Mouse (Mus musculus): ENCODE data around the gene Ccdc30. TPM values are rescaled to one million over a fixed set of nuclear protein-coding genes. Genes with fewer than 3 reads are reported as not detected.

Gene Ccdc30
- polyA plus RNA-seq, 1 experiment from 2014 or later, result 1.6 TPM

- DNase-seq (ENCODE audit: low spot score), result no peak
- 93% methylated on average over 2 of the region's 2 CpGs for WGBS
- no peak overlapping the region for H3K27ac ChIP-seq (ENCODE audit: low read depth, low read length)
Observed at GRCm38 (mm10) chr4:119403431-119403830, 11.9 kb downstream of the Ccdc30 start.

DNA sequence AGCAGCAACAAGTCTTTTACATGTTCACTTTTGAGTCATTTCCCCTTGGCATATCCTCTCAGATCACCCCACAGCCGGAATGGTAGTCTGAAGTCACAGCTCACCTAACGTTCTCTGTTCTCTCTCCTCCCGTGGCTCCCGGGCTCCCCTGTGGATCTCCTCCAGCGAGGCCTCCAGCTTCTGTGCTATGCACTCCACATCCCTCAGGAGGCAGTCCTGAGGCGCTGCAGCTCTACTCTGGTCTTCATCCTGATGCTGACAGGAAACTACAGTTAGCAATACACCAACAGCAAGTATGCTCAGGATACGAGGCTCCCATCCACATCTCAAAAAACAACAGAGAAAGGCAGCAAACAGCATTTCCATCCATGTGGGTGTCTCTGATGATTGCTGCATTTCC is 14.4 kb downstream of the Ccdc30 start:
- no peaks in the 10 kb centered on the region for H3K27me3 ChIP-seq (replicated peaks; ENCODE audit: control insufficient read depth, insufficient read depth, low read length)
- H3K4me2 ChIP-seq, result no peak overlapping the region
- H3K27ac ChIP-seq (ENCODE audit: low read depth, low read length), result no peak overlapping the region
- H3K9me3 ChIP-seq (ENCODE audit: control insufficient read depth, low read length), result peaks cover 2% of the 10 kb centered on the region; the same call in 1 of the 2 replicates
- no peaks in the 10 kb centered on the region for H3K4me1 ChIP-seq (replicated peaks; ENCODE audit: control insufficient read depth, insufficient read depth, low read length)
- H3K4me3 ChIP-seq (ENCODE audit: low read depth, low read length), result no peak overlapping the region
- H3K36me3 ChIP-seq (ENCODE audit: control insufficient read depth, insufficient read depth, low read length), result no peaks in the 10 kb centered on the region
- H3K9ac ChIP-seq (ENCODE audit: low read depth, low read length), result no peak overlapping the region
- 61% methylated on average over 7 of the region's 7 CpGs for WGBS
- ATAC-seq (replicated peaks; ENCODE audit: low FRiP score) (no peak), DNase-seq (ENCODE audit: low spot score) (no peak)

More at GRCm38 (mm10) chr4:119403431-119403830, 11.9 kb downstream of the Ccdc30 start:
- Histone ChIP-seq H3K27me3 (replicated peaks; ENCODE audit: control insufficient read depth, insufficient read depth, low read length) (no peaks in the 10 kb centered on the region), H3K9ac (ENCODE audit: low read depth, low read length) (no peak overlapping the region), H3K4me2 (no peak overlapping the region), H3K4me3 (ENCODE audit: low read depth, low read length) (no peak overlapping the region), H3K4me1 (replicated peaks; ENCODE audit: control insufficient read depth, insufficient read depth, low read length) (no peaks in the 10 kb centered on the region), H3K36me3 (ENCODE audit: control insufficient read depth, insufficient read depth, low read length) (no peaks in the 10 kb centered on the region), H3K9me3 (ENCODE audit: control insufficient read depth, low read length) (peaks cover 2% of the 10 kb centered on the region; the same call in 1 of the 2 replicates)
- ATAC-seq (replicated peaks; ENCODE audit: low FRiP score), result no peak

- Histone ChIP-seq H3K27ac (ENCODE audit: low read depth, low read length) (no peak overlapping the region), H3K27me3 (replicated peaks; ENCODE audit: control insufficient read depth, insufficient read depth, low read length) (no peaks in the 10 kb centered on the region), H3K4me2 (no peak overlapping the region), H3K4me3 (ENCODE audit: low read depth, low read length) (no peak overlapping the region), H3K36me3 (ENCODE audit: control insufficient read depth, insufficient read depth, low read length) (no peaks in the 10 kb centered on the region), H3K9me3 (ENCODE audit: control insufficient read depth, low read length) (peaks cover 2% of the 10 kb centered on the region; the same call in 1 of the 2 replicates), H3K9ac (ENCODE audit: low read depth, low read length) (no peak overlapping the region), H3K4me1 (replicated peaks; ENCODE audit: control insufficient read depth, insufficient read depth, low read length) (no peaks in the 10 kb centered on the region)
- WGBS, result 83% methylated on average over 7 of the region's 7 CpGs
- no peak for ATAC-seq (replicated peaks; ENCODE audit: low FRiP score)
- DNase-seq (ENCODE audit: low spot score), result no peak
Observed at GRCm38 (mm10) chr4:119398751-119399150, 16.6 kb downstream of the Ccdc30 start.

- DNase-seq (ENCODE audit: low spot score) (no peak), ATAC-seq (replicated peaks; ENCODE audit: low FRiP score) (no peak)
- no peaks in the 10 kb centered on the region for H3K27me3 ChIP-seq (replicated peaks; ENCODE audit: control insufficient read depth, insufficient read depth, low read length)
- no peaks in the 10 kb centered on the region for H3K36me3 ChIP-seq (ENCODE audit: control insufficient read depth, insufficient read depth, low read length)
- H3K4me3 ChIP-seq (ENCODE audit: low read depth, low read length), result no peak overlapping the region
- H3K4me2 ChIP-seq, result no peak overlapping the region
- H3K9me3 ChIP-seq (ENCODE audit: control insufficient read depth, low read length), result no peaks in the 10 kb centered on the region
- H3K4me1 ChIP-seq (replicated peaks; ENCODE audit: control insufficient read depth, insufficient read depth, low read length), result no peaks in the 10 kb centered on the region
- 81% methylated on average over 1 of the region's 1 CpGs for WGBS
- H3K27ac ChIP-seq (ENCODE audit: low read depth, low read length), result no peak overlapping the region
- H3K9ac ChIP-seq (ENCODE audit: low read depth, low read length), result no peak overlapping the region
Observed at GRCm38 (mm10) chr4:119390369-119390768, 25.0 kb downstream of the Ccdc30 start.

GRCm38 (mm10) chr4:119389184-119389583 is 26.1 kb downstream of the Ccdc30 start:
- ATAC-seq (replicated peaks; ENCODE audit: low FRiP score) (no peak), DNase-seq (ENCODE audit: low spot score) (no peak)
- WGBS, result 66% methylated on average over 3 of the region's 3 CpGs
- H3K9me3 ChIP-seq (ENCODE audit: control insufficient read depth, low read length), result no peaks in the 10 kb centered on the region
- H3K4me3 ChIP-seq (ENCODE audit: low read depth, low read length), result no peak overlapping the region
- H3K9ac ChIP-seq (ENCODE audit: low read depth, low read length), result no peak overlapping the region
- H3K27ac ChIP-seq (ENCODE audit: low read depth, low read length), result no peak overlapping the region
- H3K4me1 ChIP-seq (replicated peaks; ENCODE audit: control insufficient read depth, insufficient read depth, low read length), result no peaks in the 10 kb centered on the region
- no peak overlapping the region for H3K4me2 ChIP-seq
- H3K36me3 ChIP-seq (ENCODE audit: control insufficient read depth, insufficient read depth, low read length), result no peaks in the 10 kb centered on the region
- H3K27me3 ChIP-seq (replicated peaks; ENCODE audit: control insufficient read depth, insufficient read depth, low read length), result no peaks in the 10 kb centered on the region

DNA sequence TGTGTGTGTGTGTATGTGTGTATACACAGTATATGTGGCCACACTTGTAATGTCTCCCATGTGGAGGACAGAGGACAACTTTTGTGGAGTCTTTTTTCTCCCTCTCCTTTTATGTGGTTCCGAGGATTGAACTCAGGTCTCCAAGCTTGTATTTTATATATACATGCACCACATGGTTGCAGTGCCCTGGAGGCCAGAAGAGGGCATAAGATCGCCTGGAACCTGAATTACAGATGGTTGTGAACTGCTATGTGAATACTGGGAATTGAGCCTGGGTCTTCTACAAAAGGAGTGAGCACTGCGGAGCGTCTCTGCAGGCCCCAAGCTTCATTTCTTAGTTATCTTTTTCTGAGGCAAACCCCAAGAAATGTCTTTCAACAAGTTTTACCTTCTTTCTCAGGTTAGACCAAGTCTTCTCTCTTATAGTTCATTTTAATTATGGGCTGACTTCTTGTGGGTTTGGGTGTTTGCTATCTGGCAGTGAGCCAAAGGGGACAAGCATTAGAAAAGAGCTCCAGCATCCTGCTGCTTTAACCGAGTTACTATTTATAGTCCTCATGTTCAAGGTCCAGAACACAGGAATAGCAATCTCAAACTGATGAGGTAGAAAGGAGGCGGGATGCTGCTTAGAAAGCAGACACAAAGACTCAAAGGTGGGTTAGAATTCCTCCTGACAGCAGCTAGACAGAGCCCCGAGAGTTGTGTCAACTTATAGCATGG is 33.7 kb downstream of the Ccdc30 start:
- WGBS, result 73% methylated on average over 7 of the region's 7 CpGs

DNA sequence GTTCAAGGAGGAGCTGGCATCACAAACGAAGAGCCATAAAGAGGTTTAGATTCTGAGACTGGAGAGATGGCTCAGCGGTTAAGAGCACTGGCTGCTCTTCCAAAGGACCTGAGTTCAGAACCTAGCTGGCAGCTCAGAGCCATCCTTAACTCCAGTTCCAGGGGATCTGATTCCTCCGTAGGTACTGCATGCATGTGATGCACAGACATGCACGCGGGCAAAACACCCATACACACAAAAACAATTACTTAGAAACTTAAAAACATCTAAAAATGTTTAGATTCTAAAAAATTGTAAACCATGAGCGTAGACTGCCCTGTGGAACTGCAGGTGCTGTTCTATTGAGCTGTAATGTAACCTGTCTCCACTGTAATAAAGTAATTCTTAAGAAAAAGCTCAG is 45.9 kb downstream of the Ccdc30 start:
- Histone ChIP-seq H3K27me3 (replicated peaks; ENCODE audit: control insufficient read depth, insufficient read depth, low read length) (no peaks in the 10 kb centered on the region), H3K9ac (ENCODE audit: low read depth, low read length) (no peak overlapping the region), H3K36me3 (ENCODE audit: control insufficient read depth, insufficient read depth, low read length) (no peaks in the 10 kb centered on the region), H3K4me1 (replicated peaks; ENCODE audit: control insufficient read depth, insufficient read depth, low read length) (no peaks in the 10 kb centered on the region), H3K4me2 (no peak overlapping the region), H3K9me3 (ENCODE audit: control insufficient read depth, low read length) (no peaks in the 10 kb centered on the region), H3K4me3 (ENCODE audit: low read depth, low read length) (no peak overlapping the region), H3K27ac (ENCODE audit: low read depth, low read length) (no peak overlapping the region)
- DNase-seq (ENCODE audit: low spot score), result no peak
- WGBS, result 79% methylated on average over 6 of the region's 6 CpGs
- ATAC-seq (replicated peaks; ENCODE audit: low FRiP score), result no peak

More for the DNA sequence above, 33.7 kb downstream of the Ccdc30 start:
- Histone ChIP-seq H3K9me3 (ENCODE audit: control insufficient read depth, low read length) (no peaks in the 10 kb centered on the region), H3K9ac (ENCODE audit: low read depth, low read length) (no peak overlapping the region), H3K4me3 (ENCODE audit: low read depth, low read length) (no peak overlapping the region), H3K36me3 (ENCODE audit: control insufficient read depth, insufficient read depth, low read length) (no peaks in the 10 kb centered on the region), H3K4me2 (no peak overlapping the region), H3K27ac (ENCODE audit: low read depth, low read length) (no peak overlapping the region), H3K4me1 (replicated peaks; ENCODE audit: control insufficient read depth, insufficient read depth, low read length) (no peaks in the 10 kb centered on the region), H3K27me3 (replicated peaks; ENCODE audit: control insufficient read depth, insufficient read depth, low read length) (no peaks in the 10 kb centered on the region)
- no peak for ATAC-seq (replicated peaks; ENCODE audit: low FRiP score)
- DNase-seq (ENCODE audit: low spot score), result no peak

DNA sequence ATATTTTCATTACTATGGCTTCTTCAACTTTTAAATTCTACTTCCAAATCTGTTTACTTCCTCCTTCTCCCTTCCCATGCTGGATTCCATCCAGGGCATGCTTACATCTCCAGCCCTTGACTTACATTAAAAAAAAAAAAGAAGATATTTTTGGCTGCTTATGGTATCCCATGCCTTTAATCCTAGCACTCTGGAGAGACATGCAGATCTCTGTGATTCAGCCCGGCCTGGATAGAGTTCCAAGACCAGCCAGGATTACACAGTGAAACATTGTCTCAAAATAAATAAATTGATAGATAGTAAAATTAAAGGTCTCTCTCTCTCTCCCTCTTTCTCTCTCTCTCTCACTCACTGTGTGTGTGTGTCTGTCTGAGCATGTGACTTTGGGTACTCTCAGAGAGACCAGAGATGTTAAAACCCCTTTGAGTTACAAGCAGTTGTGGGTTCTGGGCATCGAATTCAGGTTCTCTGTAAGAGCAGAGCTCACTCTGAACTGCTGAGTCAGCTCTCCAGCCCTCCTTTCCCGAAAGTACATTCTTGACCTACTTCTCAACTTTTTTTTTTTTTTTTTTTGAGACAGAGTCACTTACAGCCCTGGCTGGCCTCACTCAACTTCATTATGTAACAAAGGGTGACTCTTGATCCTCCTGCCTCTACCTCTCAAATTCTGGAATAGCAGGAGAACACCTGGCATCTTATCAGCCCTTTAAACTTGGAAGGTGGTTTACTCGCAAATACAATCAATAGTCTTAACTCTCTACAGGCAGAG is 48.4 kb downstream of the Ccdc30 start:
- ATAC-seq (replicated peaks; ENCODE audit: low FRiP score), result no peak
- H3K36me3 ChIP-seq (ENCODE audit: control insufficient read depth, insufficient read depth, low read length), result no peaks in the 10 kb centered on the region
- no peaks in the 10 kb centered on the region for H3K27me3 ChIP-seq (replicated peaks; ENCODE audit: control insufficient read depth, insufficient read depth, low read length)
- H3K9ac ChIP-seq (ENCODE audit: low read depth, low read length), result no peak overlapping the region
- 54% methylated on average over 4 of the region's 4 CpGs for WGBS
- H3K4me1 ChIP-seq (replicated peaks; ENCODE audit: control insufficient read depth, insufficient read depth, low read length), result no peaks in the 10 kb centered on the region
- H3K9me3 ChIP-seq (ENCODE audit: control insufficient read depth, low read length), result no peaks in the 10 kb centered on the region
- no peak for DNase-seq (ENCODE audit: low spot score)
- H3K4me2 ChIP-seq, result no peak overlapping the region
- H3K4me3 ChIP-seq (ENCODE audit: low read depth, low read length), result no peak overlapping the region
- no peak overlapping the region for H3K27ac ChIP-seq (ENCODE audit: low read depth, low read length)

All from liver, embryonic 11.5 days (tissue).